Mouse (Mus musculus) lung, postnatal 0 days (tissue): ENCODE measurements around the gene Ywhab.

Experiments used
- CTCF ChIP-seq: IDR thresholded peaks from 2 replicates; pipeline ENCODE4 v1.5.1; 2016; ENCODE audit warnings: antibody characterized with exemption, mild to moderate bottlenecking
- EP300 ChIP-seq: IDR thresholded peaks from 2 replicates; pipeline ENCODE4 v1.6.1; 2016; ENCODE audit warnings: antibody characterized with exemption, mild to moderate bottlenecking, control low read depth

- TF ChIP-seq CTCF = no peak
- no peak for TF ChIP-seq EP300
Observed at GRCm38 (mm10) chr2:164006932-164007331, 12.2 kb downstream of the Ywhab start.
